Mouse (Mus musculus): Measurements from ENCODE around the gene Calm1. TPM values are rescaled to one million over a fixed set of nuclear protein-coding genes. Genes with fewer than 3 reads are reported as not detected.
A peak's percentile ranks its signal among the peaks of the same experiment; 100 is the strongest.
"Not testable (repeated sequence)": the region's sequence is repeated elsewhere in the genome, so short reads cannot be mapped to it uniquely, and the experiment has no call there.

The Calm1 gene
- 1,000 to 10,000 TPM; 1,310 to 3,387 (median 2,012) TPM for polyA plus RNA-seq (2017; shearing (Covaris generic))

GRCm38 (mm10) chr12:100198967-100199660 lies at the start of gene Calm1:
Gene Calm1 (plus strand): TSS chr12:100199435.
- ATAC-seq, result peak; percentile 62

GRCm38 (mm10) chr12:100152466-100152865 lies 46.8 kb upstream of the Calm1 start:
- no peak for ATAC-seq

- peak; percentile 100 for ATAC-seq
Observed at GRCm38 (mm10) chr12:100159261-100159975, 39.8 kb upstream of the Calm1 start, which contains the start of gene Nrde2. Gene Nrde2 (minus strand): TSS chr12:100159653.

- peak; percentile 51 for ATAC-seq
Observed at GRCm38 (mm10) chr12:100164991-100165500, 34.2 kb upstream of the Calm1 start.

DNA sequence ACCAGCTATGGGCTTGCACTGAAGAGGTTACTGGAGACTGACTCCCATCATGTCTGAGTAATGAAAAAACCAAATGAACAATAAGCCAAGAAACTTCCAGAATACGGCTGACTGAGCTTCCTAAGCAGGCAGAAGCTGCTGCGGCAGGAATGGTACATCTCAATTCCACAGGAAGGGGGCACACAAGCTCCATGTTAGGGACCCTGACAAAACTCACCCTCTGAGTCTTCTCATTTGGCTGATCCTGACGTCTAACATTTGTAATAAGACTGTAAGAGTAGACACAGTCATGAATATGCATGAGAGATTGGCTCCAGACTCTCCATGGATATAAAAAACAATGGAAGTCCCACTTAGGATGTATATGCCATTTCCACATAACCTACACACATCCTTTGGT lies 33.1 kb upstream of the Calm1 start:
- ATAC-seq, result no peak

DNA sequence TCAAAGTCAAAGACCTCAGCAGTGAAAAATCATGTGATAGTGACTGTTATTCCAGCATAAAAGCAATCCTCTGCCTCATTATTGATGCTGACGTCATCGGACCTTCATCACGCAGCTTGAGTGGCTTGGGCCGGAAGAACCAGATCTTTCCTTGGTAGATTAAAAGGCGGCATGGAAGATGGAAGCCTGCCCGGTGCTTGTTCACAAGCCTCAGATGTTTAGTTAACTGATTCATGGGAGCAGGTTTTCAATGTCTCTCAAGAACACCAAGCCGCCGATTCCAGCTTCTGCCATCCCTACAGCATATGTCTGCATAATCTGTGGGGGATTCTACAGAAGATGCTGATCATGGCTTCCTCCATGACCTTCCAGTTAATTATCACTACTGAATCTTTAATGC lies 32.3 kb upstream of the Calm1 start:
- no peak for ATAC-seq

DNA sequence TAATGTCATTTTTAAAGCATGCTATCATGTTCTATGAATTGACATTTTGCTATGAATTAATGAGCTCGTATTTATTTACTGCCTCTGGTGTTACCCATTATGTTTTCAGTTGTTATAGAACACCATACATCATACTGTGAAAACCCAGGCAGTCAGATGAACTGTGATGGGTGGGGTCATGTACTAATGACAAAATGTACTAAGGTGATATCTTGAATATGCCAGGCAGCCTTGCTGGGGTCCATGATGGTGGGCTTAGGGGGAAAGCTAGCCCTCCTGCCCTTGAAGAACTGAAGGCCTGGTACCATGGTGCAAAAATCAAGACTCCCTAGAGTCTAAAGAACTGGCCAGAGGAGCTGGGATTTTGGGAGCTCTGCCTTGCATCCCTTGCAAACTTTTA lies 31.7 kb upstream of the Calm1 start:
- no peak for ATAC-seq

DNA sequence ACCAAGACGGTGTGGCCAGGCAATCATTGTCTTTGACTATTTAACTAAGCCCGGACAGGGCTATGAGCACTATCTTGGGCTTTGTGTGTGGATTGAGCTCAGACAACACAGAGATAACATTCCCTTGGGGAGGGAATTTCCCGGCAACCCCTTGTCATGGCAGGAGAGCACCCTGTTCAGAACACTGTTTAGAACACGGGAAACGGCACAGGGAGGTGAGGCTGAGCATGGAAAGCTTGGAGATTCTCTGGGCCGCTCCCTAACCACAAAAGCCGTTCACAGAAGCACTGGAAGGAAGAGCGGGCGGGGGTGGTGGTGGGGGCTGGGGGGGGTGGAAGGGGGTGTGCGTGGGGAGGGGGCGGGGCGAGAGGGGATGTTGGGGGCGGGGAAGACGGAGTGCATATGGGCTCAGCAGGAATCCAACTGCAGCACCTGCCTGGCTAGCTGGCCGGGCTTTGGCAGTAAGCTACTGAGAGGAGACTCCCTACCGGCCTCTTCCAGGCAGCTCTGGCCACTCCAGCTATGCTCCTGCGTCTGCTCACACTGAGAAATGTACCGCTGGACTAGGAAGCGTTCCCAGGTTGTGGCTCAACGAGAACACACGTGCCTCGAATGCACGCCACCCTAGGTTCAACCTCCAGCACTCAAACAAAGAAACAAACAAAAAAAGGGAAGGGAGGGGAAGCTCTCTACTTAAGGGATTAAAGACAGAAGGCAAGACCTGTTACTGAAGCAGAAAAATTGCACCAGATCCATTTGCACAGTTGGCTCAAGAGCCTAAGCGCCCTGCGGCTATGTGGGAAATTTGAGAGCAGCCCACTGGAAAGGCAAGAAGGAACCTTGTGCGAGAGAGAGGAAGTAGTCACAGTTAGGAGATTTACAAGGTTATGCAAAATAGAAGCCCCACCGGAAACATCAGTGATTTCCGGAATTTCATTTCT lies 31.0 kb upstream of the Calm1 start:
- ATAC-seq, result peak; percentile 84

DNA sequence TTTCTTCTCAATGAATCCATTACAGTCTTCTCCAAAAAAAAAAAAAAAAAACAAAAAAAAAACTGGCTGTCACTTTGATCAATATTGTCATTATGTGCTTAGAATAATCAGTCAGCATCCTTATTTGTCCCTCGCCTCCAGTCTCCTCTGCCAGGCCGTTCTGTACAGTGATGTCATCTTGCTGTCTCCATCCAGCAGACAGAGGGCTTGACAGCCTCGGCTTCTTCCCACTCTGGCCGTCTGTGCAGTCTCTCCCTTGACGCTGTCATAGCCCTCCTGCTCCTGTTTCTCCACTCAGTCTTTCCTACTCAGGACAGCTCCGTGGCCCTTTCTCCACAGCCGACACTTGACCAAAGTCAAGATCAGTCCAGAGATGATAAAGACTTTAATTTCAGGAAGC lies 26.8 kb upstream of the Calm1 start:
- ATAC-seq, result no peak

DNA sequence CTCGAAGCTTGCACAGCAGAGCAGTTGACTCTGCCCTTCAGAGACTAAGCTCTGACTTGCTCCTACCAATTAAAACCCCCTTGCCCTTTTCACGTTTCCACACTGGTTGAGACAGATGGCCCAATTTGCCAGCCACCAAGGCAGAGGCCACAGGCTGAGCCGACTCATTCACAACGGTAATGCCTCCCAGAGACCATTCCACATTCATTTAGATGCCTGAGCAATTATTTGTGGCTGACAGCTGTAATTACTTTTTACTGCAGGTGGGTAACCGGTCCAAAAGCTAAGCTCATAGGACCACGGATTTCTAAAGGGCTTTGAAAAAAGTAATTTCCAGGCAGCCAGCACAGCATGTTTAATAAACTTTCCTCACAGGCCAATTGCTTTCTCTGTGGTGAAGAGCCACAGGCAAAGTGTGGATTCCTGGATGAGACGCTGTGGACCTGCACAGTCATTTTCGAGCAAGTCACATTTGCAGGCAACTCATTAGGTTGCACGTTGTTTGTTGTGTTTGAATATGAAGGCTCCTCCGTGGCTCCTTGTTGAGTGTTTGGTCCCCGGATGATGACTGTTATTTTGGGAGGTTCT lies 22.7 kb upstream of the Calm1 start:
- no peak for ATAC-seq

DNA sequence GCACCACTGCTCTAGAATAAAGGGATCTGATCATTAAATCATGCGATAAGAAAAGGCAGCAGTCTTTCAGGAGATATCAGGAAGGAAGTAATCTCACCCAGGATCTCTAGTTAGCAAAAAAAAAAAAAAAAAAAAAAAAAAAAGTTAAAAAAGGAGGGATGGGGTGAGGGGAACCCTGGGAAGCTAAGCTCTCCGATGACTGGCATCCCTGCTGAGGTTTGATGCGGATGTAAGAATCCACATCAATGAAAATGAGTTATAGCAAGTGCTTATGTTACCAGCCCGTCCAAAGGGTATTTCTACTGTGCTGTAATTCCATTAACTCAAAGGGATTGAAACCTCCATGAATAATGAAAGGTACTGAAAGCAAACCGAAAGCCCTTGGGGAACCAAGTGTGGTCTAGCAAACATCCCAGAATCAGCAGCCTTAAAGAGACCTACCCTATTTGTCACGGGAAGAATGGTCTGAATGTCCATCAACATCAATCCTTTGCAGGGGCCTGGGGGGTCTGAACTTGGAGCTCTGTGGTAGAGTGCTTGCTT lies 20.3 kb upstream of the Calm1 start:
- ATAC-seq, result no peak

GRCm38 (mm10) chr12:100180802-100181201 lies 18.4 kb upstream of the Calm1 start:
- ATAC-seq, result no peak

DNA sequence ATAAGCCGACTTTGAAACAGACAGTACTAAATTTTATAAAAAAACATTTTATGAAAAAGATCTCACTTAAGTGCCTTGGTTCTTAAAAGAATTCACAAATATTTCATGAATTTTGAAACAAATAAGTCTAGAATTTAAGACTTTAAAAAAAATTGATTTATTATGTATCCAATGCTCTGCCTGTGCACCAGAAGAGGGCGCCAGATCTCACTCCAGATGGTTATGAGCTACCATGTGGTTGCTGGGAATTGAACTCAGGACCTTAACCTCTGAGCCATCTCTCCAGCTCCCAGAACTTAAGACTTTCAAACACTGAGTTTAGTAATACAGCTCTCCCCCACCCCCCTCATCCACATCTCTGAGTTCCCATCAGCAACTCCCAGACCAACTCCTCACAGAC lies 16.6 kb upstream of the Calm1 start:
- ATAC-seq, result no peak

DNA sequence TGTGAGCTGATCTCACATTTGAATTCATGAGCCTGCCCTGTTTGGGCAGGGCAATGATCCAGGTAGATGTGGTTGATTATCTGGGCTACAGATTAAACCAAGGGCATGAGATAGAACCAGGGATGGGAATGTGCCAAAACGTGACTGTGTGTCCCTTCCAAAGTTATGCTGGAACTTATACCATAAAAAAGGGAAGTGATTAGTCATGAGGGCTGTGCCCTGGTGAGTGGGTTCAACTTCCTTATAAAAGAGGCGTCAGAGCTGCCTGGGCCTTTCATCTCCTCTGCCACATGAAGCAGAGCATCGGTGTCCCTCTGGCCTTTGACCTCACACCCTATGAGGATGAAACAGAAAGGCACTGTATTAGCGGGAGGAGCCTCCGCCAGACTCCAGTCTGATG lies 15.3 kb upstream of the Calm1 start:
- no peak for ATAC-seq

DNA sequence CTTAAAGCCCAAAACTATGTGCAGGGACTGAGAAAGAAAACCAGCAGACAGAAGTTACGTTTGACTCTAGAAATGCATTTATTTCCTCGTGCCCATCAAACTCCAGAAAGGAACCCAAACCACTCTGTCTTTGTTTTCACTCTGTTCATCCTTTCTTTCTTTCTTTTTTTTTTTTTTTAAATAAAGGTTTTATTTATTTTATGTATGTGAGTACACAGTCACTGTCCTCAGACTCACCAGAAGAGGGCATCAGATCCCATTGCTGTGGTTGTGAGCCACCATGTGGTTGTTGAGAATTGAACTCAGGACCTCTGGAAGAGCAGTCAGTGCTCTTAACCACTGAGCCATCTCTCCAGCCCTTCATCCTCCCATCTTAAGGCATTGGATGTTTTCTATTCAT lies 14.3 kb upstream of the Calm1 start:
- not testable (repeated sequence) for ATAC-seq

DNA sequence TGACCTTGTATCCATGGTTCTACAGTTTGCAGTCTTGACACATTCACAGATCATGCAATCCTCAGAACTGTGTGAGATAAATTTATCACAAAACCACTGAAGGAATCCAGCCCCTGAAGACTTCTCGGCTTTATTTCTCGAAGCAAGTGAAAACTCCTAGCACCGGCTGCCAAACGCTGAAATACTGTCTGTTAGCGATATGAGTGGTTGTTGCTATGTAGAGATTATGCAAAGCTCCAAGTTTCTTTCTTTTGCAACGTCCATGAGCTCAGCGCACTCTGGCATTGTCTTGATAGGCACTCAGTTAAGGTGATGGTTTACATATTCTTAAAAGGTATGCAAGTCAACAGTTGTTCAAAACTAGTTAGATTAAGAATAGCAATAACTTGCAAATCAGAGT lies 13.3 kb upstream of the Calm1 start:
- ATAC-seq, result no peak

DNA sequence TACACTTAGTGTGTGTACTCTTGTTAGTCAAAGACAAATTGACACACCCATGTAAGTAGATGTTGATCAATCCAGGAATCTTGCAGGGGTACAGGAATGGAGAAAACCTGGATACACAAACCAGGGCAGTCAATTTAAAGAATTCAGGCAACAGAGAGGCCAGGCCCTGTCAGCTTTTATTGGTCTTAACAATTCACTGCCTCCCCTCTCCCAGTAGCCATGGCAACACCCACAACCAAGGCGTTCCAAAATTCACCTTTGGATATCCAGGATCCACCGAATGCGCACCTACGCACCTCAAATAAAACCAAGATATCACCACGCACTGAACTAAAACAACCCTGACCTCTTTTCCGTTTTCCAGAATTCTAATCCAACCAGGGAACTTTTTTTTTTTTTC lies 12.9 kb upstream of the Calm1 start:
- no peak for ATAC-seq

DNA sequence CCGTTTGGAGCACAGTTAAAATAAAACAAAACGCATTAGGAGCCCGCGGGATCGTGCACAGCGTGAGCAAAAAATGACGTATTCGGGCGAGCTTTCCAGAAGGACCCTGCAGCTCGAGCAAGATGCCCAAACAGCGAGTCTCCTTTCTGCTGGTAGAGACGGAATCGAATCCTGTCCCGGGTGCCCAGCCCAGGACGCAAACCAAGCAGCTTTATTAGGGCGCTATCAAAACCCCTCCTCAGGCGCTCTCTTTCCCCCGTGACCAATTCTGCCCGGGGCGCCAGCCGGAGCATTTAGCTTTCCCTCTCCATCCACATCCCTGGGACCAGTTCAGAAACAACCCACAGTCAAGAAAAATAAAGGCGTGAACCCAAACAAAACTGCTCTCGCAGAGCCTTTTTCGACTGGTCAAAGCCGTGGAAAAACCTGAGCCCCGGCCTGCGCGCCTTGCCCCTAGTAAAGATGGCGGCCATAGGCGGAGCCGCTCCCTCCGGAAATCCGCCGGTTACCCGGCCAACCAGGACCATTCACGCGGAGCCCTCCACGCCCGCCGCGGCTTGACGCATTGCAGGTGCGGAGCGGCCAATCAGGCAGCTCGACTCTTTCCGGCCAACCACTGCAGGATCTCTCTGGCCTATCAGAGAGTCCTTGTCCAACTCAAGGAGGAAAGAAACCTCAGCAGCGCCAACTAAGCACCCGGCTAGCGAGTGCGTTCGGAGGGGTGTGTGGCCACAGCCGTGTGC lies 12.1 kb upstream of the Calm1 start:
- peak; percentile 98 for ATAC-seq

DNA sequence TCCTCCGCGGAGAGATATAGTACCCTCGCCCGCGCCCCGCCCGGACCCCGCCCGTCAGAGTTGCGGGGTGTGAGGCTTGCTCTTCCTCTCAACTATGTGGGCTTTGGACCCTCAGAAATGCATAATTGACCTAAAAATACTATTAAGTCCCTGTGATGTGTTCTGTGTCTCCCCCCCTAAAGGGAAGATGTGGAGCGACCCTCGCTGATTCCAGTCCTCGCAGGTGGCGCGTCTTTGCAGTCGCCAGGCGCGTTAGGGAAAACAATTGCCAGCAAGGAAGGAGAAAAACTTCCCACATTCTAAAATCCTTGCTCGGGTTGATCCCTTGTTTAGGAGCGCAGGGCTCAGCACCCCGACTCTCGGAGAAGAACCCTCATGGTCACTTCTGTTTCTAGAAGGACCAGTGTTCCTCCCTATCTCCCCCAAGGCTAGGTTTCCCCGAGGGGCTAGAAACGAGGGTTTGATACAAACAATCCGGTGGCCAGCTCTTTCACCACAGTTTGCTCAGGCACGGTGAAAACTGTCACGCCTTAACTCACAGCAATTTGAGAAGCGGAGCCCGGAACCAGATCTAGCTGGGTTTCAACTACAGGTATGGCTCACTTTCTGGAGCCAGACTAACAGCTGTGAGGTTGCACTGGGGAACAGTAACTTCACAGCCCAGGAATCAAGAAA lies 11.3 kb upstream of the Calm1 start:
- ATAC-seq, result no peak

DNA sequence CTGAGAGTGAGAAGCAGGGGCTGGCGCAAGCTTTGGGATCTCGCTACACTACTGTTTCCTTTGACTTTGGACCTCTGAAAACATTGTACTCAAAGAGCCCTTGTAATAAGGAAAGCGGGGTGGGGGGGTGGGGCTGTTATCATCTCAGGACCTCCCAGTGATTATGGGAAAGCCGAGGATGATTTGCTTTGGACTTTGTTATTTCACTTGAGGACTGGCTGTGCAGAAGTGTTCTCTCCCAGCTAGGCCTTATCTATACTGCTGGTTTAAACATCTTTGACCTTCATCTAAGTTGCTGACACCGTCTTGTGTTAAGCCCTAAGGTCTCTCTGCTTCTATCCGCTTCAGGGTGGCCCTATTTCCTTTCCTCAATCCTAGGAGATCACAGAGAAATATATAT lies 8.4 kb upstream of the Calm1 start:
- no peak for ATAC-seq

GRCm38 (mm10) chr12:100194181-100194580 lies 5.1 kb upstream of the Calm1 start:
- no peak for ATAC-seq

Data from inflammation-experienced regulatory T-cells, adult 6 months (primary cell).